Mouse (Mus musculus) embryonic fibroblast, embryonic 13.5 days (primary cell): ENCODE measurements at regions not wholly inside any gene's neighbourhood (a gene's known extent, or its start where the extent isn't known, plus 50 kb on each side); places are given as distances from the start of the nearest gene placed in this dataset.

Experiments
- CTCF ChIP-seq: IDR thresholded peaks from 2 replicates; pipeline ENCODE4 v1.5.1; 2011; ENCODE audit warnings: mild to moderate bottlenecking, control low read depth, low read length, moderate library complexity, borderline replicate concordance; ENCODE audit not compliant: insufficient read depth
- POLR2A ChIP-seq: IDR thresholded peaks from 2 replicates; pipeline ENCODE4 v1.6.1; 2011; ENCODE audit warnings: low read depth, mild to moderate bottlenecking, control low read depth, low read length, moderate library complexity

GRCm38 (mm10) chr13:114745814-114746213, 72.2 kb upstream of the Mocs2 start:
- TF ChIP-seq CTCF (no peak), POLR2A (no peak)
